Mouse (Mus musculus): Measurements from ENCODE around the gene Ecd.
"Not testable (repeated sequence)": the region's sequence is repeated elsewhere in the genome, so short reads cannot be mapped to it uniquely, and the experiment has no call there.

Ecd gene

DNA sequence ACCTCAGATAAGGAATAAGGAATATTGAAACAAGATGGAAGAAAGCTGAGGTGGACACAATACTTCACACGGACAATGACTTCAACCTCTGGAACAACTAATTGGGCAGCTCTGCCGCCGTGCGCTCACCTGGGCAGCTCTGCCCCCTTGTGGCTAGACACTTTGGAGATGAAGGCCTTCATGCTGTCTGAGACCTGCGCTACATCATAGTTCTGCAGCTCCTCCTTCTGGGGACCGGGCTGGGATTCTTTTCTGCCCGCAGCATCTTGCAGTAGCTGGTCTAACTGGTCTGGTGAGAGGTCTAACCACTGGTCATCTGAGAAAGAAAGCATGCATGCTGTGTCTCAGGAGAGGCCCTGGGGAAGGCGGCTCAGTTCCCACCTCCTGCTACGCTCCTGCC, 19.4 kb downstream of the Ecd start:
- in situ Hi-C loops (cut with MboI, MseI), result no loop called here

DNA sequence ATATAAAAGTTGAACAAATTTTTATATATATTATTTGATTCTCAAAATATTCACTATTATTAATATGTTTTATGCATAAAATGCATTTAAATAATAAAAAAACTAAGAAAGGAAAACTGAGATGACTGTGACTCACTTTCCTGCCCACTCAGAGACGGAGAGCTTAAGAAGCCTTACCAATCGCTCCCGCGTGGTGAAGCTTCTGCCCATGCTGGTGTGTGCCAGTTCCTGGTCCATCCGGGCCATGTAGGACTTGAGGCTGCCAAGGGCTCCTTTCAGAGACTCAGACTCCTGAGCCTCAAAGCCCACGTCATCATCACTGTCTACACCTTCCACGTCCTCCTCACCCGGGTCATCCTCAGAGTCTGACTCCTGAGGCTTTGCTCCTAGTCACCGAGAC, 23.7 kb downstream of the Ecd start:
- in situ Hi-C loops (cut with MboI, MseI), result no loop called here

DNA sequence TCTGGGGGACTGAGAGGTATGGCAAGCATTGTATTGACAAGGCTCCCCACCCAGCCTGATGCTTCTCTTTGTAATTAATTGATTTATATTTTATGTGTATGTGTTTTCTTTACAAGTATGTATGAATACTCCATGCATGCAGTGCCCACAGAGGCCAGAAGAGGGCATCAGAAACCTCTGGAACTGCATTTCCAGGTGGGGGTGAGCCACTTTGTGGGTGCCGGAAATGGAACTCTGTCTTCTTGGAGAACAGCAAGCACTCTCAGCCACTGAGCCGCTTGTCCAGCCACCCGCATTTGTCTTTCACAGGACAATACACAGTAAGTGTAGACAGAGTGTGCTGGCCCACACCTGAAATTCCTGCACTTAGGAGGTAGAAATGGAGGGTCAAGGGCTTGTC, 28.5 kb downstream of the Ecd start:
- in situ Hi-C loops (cut with MboI, MseI), result no loop called here

DNA sequence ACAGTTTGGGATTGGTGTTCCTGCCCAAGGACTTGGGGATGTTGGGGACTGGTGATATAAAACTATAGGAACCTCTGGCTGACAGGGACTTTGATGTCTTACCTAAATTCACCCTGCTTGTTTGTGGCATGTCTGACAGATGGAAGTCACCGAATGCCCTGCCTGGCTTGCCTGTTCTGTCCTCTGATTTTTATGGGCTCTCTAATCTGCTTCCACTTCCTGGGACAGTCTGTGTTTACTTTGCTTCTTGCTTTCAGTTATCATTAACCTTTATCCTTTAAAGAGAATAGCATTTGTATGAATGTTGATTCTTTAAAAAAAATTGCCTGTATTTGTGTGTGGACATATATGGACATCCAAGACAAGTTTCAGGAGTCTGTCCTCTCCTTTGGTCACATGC, 32.8 kb downstream of the Ecd start:
- in situ Hi-C loops (cut with MboI, MseI), result no loop called here

DNA sequence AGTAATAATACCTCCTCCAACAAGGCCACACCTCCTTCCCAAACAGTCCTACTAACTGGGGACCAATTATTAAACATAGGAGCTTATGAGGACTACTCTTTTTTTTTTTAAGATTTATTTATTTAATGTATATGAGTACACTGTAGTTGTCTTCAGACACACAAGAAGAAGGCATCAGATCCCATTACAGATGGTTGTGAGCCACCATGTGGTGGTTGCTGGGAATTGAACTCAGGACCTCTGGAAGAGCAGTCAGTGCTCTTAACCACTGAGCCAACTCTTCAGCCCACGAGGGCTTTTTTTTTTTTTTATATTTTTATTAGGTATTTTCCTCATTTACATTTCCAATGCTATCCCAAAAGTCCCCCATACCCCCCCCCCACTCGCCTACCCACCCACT, 42.8 kb downstream of the Ecd start:
- in situ Hi-C loops (cut with MboI, MseI), result not testable (repeated sequence)

DNA sequence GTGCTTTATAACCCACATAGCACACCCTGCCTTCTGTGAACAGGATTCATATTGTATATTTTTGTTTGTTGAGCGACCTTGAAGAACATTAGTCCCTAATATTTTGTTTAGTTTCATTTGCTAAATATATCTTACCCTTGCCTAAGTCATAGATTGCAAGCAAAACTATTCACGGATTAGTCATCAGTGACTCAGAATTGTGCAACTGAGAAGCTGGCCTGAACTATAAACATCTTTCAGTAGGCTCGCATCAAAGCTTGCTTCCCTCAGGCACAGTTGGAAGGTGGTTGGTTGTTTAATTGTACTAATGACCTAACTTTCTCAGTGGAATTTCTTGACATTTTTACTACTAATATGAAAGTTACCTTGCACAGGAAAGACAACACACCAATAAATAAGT, 49.8 kb downstream of the Ecd start:
- in situ Hi-C loops (cut with MboI, MseI), result no loop called here

DNA sequence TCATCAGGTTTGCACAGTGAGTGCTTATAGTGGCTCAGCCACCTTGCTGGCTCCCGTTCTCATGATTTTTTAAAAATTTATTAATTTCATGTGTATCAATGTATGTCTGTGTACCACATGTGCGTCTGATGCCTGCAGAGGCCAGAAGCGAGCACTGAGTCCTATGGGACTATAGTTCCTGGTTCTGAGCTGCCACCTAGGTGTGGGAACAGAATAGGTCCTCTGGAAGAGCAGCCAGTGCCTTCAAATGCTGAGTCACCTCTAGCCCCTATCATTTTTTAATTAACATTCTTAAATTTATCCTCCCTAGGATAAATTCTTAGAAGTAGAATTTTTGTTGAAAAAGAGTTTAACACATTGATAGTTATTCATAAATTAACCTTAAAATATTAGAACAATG, 50.3 kb downstream of the Ecd start:
- in situ Hi-C loops (cut with MboI, MseI), result no loop called here

DNA sequence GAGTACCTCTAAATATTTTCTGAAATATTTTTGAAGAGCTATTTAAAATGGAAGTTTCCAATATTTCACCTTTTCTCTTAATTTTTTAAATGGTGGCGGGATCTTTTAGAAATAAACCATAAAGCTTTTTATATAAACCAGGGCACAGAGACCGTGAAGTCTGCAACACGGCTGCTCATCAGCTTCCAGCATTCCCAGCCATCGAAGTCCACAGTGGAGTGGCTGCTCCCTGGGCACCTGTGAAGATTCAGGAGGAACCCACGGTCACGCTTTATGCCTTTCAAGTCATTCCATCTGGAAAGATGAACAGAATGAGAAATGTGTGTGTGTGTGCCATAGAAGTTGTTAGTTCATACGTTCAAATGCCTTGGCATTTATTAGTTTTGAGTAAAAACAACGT, 53.0 kb downstream of the Ecd start:
- in situ Hi-C loops (cut with MboI, MseI), result no loop called here

DNA sequence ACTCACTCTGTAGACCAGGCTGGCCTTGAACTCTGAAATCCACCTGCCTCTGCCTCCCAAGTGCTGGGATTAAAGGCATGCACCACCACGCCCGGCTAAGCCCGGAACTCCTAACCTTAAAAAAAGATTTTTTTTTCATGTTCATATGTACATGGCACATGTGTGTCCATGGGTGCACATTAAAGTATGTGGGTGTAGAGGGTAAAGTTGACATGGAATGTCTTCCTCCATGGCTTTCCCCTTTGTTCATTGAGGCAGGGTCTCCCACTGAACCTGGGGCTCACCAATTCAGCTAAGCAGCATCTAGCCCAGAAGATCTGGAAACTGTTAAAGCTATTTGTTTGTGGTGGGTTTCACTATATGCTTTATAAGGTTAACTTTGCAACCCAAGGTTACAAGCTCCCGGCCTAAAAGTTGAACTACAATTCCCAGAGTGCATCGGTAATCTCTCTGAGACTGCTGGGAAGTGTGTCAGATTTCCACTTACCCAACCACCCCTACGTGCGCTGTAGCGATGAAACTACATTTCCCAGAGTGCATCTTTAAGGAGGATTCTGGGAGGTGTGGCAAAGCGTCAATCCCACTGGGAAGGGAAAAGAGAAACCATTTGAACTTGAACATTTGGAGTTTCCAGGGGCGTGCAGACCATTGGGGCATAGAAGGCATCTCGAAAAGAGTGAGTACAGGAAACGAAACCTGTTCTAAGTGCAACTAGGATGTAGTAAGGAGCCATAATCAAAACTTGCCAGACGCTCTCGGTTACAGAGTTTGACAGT, 53.6 kb downstream of the Ecd start, which contains the start of gene Nudt13:
Gene Nudt13 (plus strand): TSS at position 581 of the 776 bp plus-strand sequence.
- in situ Hi-C loops (cut with MboI, MseI), result no loop called here

DNA sequence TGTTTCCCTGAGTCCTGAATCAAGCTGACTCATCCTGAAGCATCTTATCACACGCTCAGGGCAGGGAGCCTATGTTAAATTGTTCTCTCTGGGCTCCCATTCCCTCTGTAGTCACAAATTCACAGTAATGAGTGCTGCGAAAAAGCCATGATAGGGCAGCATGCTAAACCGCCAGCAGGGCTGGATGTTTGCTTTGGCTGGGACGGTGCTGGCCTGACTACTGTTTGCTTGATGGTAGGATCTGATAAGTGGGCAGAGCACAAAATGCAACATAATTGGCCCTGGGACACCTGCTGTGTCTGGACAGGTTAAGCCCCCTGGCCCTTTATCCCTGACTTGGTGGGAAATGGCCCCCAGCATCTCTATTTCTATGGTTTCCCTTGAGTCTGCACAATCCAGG, 56.5 kb downstream of the Ecd start:
- in situ Hi-C loops (cut with MboI, MseI), result no loop called here
